Mouse (Mus musculus): ENCODE results near the gene Lilra5.
"Not testable (repeated sequence)": the region's sequence is repeated elsewhere in the genome, so short reads cannot be mapped to it uniquely, and the experiment has no call there.

DNA sequence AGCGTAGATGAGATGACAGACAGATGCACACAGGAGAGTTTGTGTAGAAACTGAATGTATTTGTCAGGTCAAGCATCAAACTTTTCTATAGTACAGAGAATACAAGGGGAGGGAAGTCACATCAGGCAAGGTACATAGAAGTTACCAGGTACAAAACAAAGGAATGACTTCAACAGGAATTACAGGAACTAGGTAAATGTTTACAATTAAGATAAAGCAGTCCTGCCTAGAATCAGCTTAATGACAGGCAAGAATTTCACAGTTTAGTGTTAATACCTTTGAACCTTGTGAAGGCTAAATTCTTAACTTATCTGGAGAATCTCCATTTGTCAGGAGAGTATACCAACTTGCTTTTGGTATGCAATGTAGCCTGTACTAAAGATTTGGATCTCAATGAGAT is 23.0 kb downstream of the Lilra5 start:
- not testable (repeated sequence) for TF ChIP-seq POLR2A, CTCF (IDR thresholded peaks at IDR 0.05; ENCODE audit: extremely low read depth, insufficient read depth, low read length)
